Mouse (Mus musculus) thymus, postnatal 14 days (tissue): Measurements from ENCODE around the gene Gm48551.
A peak's percentile ranks its signal among the peaks of the same experiment; 100 is the strongest.

ENCODE experiments used
- DNase-seq: peaks from one replicate; pipeline ENCODE4 v3.0.0; 2021

Gene Gm48551

DNA sequence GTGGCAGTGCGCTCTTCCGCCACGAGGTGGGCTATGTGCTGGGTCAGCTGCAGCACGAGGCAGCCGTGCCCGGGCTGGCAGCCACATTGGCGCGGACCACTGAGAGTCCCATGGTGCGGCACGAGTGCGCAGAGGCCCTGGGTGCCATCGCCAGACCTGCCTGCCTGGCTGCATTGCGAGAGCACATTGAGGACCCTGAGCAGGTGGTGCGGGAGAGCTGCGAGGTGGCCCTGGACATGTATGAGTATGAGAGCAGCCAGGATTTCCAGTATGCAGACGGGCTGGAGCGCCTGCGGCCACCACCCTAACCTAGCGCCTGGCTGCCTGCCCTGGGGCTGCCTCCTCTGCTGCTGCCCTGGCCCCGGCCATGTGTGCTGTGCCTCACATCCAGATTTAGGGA, 3.5 kb downstream of the Gm48551 start:
- DNase-seq, result no peak

DNA sequence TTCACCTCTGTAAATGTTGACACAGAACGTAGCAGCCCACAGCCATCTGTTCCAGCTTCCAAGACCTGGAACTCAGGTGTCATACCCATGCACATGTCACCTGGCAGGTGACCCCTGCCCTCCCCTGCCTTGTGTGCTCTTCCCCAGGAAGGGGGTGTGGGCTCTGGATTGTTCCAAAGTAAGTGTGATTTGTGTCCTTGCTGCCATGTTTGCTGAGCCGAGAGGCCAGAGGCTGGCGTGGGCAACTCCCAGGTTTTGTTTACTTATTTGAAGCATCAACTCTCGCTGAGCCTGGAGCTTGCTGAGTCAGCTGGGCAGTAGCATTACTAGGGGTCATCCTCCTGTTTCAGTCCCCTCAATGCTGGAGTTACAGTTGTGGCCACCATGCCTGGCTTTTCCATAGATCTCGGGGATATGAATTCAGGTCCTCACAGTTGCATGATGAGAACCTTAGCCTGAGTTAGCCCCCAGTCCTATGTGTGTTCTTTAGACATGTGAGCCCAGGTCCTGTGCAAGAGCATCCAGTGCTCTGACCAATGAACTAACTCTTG, 4.3 kb downstream of the Gm48551 start, which contains the start of gene Gm48552:
TSS of gene Gm48552 (plus strand) at position 501 of the 551 bp plus-strand sequence.
- DNase-seq, result no peak

DNA sequence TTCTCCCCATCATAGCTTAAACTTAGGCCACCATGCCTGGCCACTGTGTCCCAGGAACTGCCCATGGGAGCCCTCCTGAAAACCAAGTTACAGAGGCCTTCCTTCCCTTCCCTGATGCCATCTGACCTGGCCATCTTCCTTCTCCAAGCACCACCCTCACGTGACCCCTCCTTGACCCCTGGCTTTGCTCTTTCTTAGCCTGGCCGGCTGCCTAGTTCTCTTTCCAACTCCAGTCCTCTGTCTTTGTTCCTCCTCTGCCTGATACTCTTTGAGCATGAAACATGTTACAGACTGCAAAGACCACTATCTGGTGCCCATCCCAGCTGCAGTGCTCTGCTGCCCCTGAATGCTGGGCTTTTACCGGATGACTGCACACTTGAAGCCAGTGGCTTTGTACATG, 5.1 kb downstream of the Gm48551 start:
- DNase-seq, result no peak

- peak; percentile 76 for DNase-seq
These were observed 5.8 kb downstream of the Gm48551 start for GRCm38 (mm10) chr10:81389801-81390677.

GRCm38 (mm10) chr10:81390678-81390965, 6.4 kb downstream of the Gm48551 start:
- DNase-seq, result no peak

DNA sequence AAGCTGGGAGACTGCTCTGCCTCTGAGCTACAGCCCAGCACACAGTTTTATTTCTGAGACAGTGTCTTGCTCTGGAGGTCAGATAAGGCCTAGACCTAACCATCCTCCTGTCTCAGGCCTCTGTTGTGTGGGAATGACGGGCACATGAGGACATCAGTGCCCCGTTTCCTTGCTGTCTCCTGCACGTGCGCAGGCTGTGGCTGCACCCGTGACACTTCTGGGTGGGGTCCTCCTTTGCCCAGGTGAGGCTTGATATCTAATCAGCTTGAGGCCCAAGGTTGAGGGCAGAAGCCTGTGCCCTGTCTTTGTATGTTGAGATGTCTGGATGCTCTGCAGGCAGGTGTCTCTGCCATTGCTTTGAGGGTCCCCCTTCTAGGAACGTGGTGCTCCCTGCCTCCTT, 8.0 kb downstream of the Gm48551 start:
- DNase-seq, result no peak

GRCm38 (mm10) chr10:81392781-81393185, 8.5 kb downstream of the Gm48551 start, which contains the start of gene Smim24:
Gene Smim24, plus strand, starts transcription at chr10:81393051.
- peak; percentile 33 for DNase-seq

DNA sequence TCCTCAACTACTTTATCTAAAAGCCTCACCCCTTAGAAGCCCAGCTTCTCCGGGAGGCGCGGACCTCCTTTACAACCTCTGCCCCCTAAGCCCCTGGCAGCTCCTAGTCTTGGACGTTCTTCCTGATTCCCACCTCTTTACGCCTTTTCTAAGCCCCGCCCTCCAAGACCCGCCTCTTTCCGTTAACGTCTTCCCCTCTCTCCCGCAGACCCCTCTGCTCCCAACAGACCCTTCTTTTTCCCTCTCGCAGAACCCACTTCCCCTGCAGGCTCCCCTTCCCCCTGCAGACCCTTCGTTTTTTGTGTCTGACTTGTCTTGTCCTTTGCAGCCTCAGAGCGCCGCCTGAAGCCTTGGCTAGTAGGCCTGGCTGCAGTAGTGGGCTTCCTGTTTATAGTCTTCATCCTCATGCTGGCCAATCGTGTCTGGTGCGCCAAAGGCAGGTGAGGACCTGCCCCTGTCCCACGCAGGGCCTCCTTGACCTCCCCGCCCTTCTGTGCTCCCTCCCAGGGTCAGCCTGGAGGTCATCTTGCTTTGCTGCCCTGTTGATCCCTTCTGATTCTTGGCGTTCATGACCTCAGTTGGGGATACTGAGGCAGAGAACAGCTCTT, 9.3 kb downstream of the Gm48551 start:
- DNase-seq, result peak; percentile 79

DNA sequence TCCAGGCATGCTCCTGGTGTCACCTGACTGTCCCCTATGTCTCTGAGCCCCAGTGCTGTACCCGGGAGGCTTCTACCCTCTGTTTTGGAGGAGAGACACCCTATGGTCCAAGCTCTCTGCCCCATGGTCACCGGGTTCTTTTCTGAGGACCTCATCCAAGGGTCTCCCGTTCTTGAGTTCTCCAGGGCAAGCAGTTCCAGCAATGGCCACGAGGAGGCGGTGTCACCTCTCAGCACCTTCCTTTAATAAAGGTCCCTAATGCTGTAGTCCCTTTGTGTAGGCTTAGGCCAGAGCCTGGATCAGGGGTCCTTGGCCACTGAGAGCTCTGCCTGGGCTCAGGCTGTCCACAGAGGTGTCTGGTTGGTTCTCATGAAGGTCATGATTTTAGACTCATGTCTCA, 10.9 kb downstream of the Gm48551 start:
- peak; percentile 74 for DNase-seq

GRCm38 (mm10) chr10:81395865-81396264, 11.6 kb downstream of the Gm48551 start:
- no peak for DNase-seq

GRCm38 (mm10) chr10:81396749-81397148, 12.5 kb downstream of the Gm48551 start:
- peak; percentile 59 for DNase-seq

- no peak for DNase-seq
These were observed 15.0 kb downstream of the Gm48551 start for GRCm38 (mm10) chr10:81399296-81399695.

- DNase-seq, result no peak
These were observed 15.6 kb downstream of the Gm48551 start for GRCm38 (mm10) chr10:81399798-81400308.

DNA sequence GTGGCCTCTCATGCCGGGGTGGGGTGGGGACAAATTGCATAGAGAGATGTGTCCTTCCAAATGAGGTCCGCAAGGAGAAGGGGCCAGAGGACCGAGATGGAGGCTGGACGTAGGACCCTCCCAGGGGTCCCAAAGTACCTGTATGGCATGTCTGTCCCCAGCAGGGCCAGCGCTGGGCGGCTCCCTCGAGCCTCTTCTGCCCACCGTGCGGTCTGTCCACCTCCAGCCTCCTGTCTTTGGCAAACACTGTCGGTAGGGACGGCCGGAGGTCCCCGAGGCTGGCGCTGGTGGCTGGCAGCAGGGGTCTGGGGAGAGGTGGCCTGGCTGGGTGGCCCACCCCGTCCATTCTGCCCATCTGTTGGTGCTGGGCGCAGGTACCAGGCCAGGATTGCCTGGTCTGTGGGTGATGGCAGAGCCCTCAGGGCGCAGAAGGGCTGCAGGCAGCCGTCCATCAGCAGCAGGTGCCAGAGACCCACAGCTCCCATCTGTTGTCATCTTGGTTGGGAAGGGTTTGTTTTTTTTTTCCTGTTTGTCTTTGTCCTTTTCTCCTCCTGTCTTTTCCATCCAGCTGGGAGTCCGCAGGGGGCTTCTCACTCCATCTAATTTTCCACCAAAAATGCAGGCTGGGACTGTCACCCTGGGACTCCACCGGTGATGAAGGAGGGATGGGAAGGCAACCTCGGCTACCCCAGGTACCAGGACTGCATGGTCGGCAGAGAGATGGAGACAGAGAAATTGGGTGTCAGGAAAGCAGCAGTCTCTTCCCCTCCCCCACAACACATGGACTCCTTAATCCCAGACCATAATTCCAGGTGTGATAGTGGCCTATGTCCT, 16.3 kb downstream of the Gm48551 start:
- no peak for DNase-seq

DNA sequence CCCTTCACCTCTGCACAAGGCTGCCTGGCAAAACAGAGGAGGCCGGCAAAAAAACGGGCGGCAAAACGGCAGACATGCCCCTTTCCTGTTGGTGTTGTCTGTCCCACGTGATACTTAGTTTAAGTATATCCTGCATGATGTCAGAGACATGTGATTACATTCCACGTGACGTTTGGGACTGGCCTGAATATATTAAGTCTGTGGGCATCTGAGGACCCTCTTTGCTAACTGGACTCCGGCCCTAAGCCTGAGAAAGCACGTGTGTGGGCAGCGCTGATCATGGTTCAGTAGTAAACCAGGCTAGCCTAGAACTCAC, 16.9 kb downstream of the Gm48551 start:
- no peak for DNase-seq

DNA sequence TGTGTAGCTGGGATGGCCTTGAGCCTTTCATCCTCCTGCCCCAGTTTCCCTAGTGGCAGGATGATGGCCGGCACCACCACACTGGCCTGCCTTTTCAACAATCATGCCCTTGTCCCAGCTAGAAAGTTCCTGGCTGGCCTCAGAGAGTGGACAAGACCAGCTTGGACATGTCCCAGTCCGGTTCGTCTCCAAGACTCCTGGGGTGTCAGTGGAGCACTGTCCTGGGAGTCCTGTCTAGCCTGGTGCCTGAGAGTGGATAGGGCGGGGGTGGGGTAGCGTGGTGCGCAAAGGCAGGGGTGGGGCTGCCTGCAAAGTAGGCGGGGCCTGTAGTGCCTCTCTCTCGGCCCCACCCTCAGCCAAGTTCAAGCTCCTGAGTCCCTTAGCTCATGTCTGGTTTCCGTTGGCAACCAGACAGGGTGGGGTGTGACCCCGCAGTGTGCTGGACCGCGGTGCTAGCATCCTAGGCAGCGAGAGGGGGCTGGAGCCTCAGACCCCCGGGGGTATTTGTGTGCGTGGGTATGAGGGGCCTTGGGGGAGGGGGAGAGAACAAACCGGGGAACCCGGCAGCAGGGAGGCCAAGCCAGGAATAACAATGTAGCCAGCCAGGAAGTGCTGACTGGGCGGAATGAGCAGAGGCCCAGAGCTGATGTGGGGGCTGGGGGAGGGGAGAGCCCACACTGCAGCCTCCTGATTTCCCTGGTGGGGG, 17.4 kb downstream of the Gm48551 start:
- DNase-seq, result peak; percentile 39

- DNase-seq, result no peak
These were observed 18.0 kb downstream of the Gm48551 start for GRCm38 (mm10) chr10:81402227-81402765.

DNA sequence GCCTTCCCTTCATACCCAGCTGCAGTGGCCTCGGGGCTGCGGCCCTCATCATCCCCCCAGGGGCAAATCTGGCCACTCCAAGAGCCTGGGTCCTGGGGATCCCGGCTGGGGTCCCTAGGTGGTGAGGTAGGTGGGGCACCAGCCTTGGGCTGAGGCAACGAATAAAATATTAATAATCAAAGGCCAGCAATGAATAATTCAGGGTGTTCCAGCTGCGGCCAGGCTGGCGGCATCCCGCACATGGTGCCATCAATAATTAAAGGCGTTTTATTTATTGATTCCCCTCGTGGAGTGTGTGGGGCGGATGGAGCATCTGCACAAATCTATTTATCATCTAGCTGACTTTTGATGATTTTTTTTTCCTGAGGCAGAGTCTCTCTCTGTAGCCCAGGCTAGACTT, 19.2 kb downstream of the Gm48551 start:
- no peak for DNase-seq

DNA sequence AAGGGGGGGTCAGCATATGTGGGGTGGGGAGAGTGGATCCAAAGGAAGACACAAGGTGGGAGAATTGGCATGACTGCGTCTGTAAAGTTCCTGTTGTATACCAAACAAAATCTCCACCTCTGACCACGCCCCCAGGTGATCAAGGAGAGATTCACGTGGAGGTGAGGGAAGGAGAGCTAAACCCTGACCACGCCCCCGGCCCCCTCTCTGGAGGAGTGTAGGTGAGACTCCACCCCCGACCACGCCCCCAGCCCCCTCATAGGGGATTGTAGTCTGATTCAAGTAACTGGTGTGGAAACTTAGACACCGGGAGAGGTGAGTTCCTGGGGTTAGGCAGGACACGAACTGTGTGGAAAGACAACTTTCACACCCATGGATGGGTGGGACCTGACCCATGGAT, 19.8 kb downstream of the Gm48551 start:
- no peak for DNase-seq

- no peak for DNase-seq
These were observed 20.5 kb downstream of the Gm48551 start for GRCm38 (mm10) chr10:81404720-81405119.

GRCm38 (mm10) chr10:81405588-81406201, 21.4 kb downstream of the Gm48551 start:
- DNase-seq, result peak; percentile 79
